Mouse (Mus musculus): ENCODE measurements around the gene Eras. TPM values are rescaled to one million over a fixed set of nuclear protein-coding genes. Genes with fewer than 3 reads are reported as not detected.
A peak's percentile ranks its signal among the peaks of the same experiment; 100 is the strongest.

Eras gene
- total RNA-seq (2017): not detected in 2 replicates

DNA sequence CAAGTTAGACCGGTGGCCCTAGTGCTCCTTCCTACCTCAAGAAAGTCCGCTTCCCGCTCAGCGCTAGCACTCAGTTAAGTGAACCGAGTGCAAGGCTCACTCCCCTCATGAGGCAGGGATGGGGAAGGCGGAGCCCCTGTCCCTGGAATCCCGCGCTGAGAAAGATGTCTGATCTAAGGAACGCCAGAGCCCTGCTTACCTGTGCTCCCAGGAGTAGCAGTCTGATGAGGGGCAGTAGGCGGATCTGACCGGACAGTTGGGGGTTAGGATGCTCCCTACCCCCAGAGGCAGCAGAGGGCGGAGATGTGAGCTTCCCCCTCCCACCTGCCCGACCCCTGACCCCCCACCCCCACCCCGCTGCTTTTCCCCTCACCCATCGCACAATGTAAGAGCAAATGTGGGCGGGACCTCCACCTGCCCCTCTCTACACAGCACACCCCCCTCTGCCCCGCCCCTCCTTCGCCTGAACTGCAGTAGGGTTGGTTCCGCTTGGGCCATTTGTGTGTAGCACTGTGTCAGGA lies at the start of gene Eras:
Gene Eras, minus strand, starts transcription at position 338 of the 521 bp plus-strand sequence.
- ATAC-seq (replicated peaks; ENCODE audit: low read depth, poor library complexity, severe bottlenecking): peak; percentile 36; the same call in 1 of the 2 replicates

GRCm38 (mm10) chrX:7977892-7978291 lies 49.5 kb upstream of the Eras start, which contains the start of gene Gata1:
Gata1 (minus strand) TSS chrX:7978071.
- ATAC-seq (replicated peaks; ENCODE audit: low read depth, poor library complexity, severe bottlenecking): no peak

- peak; percentile 89 for ATAC-seq (replicated peaks; ENCODE audit: low read depth, poor library complexity, severe bottlenecking)
These were observed 42.9 kb upstream of the Eras start for GRCm38 (mm10) chrX:7971292-7971691.

- ATAC-seq (replicated peaks; ENCODE audit: low read depth, poor library complexity, severe bottlenecking): no peak
These were observed 40.5 kb upstream of the Eras start for GRCm38 (mm10) chrX:7968899-7969298.

GRCm38 (mm10) chrX:7968226-7968625 lies 39.8 kb upstream of the Eras start:
- peak; percentile 26; the same call in 1 of the 2 replicates for ATAC-seq (replicated peaks; ENCODE audit: low read depth, poor library complexity, severe bottlenecking)

DNA sequence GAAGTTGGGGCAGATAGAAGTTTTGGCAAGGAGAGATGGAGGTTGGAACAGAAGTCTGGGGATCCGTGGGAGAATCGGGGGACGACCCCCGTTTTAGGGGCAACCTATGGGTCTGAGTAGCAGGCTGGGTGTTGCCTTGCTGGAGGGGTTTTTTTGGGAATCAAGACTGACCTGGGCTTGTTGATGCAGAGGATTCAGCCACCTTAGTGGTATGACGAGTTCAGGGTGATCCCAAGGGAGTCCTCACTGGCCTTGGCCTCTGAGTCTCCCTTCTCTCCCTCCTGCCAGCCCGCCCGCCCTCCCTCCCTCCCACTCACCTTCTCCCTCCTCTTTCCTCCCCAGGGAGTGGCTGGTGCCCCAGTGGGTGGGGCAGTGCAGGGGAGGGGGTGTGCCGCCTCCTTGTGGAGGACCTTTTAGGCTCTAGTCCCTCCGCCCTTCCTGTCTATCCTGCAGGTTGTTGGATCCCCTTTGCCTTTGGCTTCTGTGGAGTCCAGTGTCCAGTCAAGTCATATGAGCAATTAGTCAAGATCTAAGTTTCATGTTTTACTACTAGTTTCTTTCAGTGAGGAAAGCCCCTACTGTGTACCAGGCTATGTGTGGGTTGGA lies 39.3 kb upstream of the Eras start:
- peak; percentile 46 for ATAC-seq (replicated peaks; ENCODE audit: low read depth, poor library complexity, severe bottlenecking)

- ATAC-seq (replicated peaks; ENCODE audit: low read depth, poor library complexity, severe bottlenecking): no peak
These were observed 37.8 kb upstream of the Eras start for GRCm38 (mm10) chrX:7966161-7966560.

DNA sequence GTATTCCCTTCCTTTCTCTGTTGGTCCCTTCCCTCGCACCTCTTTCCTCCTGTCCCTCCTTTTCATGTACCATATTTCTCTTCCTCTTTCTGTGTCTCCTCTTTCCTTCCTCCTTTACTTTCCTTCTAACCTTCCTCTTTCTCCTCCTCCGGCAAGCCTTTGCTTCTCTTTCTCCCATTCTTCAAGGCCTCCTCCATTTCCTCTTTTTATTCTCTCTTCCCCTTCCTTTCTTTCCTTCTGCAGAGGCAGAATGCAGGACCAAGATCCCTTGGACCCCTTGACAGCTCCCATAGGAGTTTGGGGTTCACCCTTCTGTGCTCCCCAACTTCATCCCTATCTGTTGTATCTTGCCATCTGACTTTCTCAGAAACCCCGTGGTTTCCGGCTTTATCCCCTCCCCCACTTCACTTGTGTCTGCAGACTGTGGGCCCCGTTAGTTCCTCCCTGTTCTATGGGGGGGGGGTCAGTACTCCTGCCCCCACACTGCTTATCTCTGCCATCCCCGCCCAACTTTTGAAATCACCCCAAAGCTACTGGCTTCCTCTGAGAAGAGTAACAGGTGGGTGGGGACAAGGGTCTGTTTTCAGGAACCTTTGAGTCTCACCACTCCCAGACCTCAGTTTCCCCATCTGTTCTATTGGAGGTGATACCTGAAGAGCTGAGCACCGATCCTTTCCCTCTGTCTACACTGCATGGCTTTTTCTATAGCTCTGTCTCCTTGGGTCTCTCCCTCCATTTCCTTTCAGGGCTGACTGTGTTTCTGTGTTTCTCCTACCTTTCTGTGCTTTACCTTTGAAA lies 35.6 kb upstream of the Eras start:
- ATAC-seq (replicated peaks; ENCODE audit: low read depth, poor library complexity, severe bottlenecking): peak; percentile 54

DNA sequence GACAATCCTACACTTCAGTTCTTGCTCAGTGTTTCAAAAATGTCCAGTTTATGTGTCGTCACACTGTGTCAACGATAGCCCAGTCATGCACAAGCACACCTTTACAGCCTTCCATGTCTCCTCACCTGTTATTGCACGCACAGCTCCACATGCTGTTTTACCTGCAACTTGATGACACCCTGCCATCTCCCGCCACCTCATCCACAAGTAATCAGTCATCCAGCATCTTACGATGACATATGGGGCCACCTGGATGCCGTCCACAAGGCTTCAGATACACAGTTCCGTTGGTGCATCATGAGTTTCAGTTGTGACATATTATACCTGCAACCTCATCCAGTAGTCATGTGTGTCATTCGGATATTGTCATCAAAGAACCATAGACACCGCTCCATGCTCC lies 30.5 kb upstream of the Eras start:
- ATAC-seq (replicated peaks; ENCODE audit: low read depth, poor library complexity, severe bottlenecking): no peak

- no peak for ATAC-seq (replicated peaks; ENCODE audit: low read depth, poor library complexity, severe bottlenecking)
These were observed 21.7 kb upstream of the Eras start for GRCm38 (mm10) chrX:7950091-7950490.

GRCm38 (mm10) chrX:7947900-7948492 lies 19.6 kb upstream of the Eras start:
- peak; percentile 99 for ATAC-seq (replicated peaks; ENCODE audit: low read depth, poor library complexity, severe bottlenecking)

DNA sequence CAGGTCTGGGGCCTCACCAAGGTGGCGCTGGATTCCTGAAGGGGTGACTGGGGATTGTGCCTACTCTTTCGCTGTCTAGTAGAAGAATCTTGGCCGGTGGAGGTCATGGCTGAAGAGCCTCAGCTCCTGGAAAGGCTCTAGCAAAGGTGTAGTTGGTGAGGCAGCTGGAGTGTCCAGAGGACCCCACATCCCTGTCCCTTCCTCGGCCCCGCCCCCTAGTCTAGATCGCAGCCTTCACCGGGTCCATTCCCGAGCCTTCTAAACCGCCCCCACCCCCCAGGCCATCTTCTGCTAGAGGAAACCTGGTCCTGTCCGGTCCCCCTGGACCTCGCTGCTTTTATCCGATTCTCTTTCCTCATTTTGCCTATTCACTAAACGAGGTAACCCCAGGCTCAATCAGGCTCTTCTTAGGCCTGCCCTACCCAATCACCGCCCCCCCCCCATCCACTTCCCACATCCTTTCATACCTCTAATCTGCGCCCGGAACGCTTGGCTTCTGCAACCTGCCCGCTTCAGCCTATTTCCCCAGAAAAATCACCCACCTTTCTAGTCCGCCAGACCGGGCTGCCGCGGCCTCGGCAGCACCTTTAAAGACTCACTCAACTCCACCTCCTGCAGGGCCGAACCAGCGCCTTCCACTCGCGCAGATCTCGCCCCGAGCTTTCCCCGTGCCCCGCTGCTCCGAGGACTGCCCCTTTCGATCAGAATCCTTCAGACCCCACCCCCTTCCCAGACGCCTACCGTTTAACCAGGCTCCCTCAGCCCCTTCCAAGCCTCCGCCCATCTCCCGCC lies 18.9 kb upstream of the Eras start, which contains the start of gene Hdac6:
Gene Hdac6, minus strand, starts transcription at position 782 of the 792 bp plus-strand sequence.
- no peak for ATAC-seq (replicated peaks; ENCODE audit: low read depth, poor library complexity, severe bottlenecking)

GRCm38 (mm10) chrX:7945618-7946017 lies 17.2 kb upstream of the Eras start:
- no peak for ATAC-seq (replicated peaks; ENCODE audit: low read depth, poor library complexity, severe bottlenecking)

- ATAC-seq (replicated peaks; ENCODE audit: low read depth, poor library complexity, severe bottlenecking): no peak
These were observed 9.3 kb upstream of the Eras start for GRCm38 (mm10) chrX:7937667-7938066.

- ATAC-seq (replicated peaks; ENCODE audit: low read depth, poor library complexity, severe bottlenecking): peak; percentile 66; the same call in 1 of the 2 replicates
These were observed 8.5 kb upstream of the Eras start for GRCm38 (mm10) chrX:7936874-7937273.

GRCm38 (mm10) chrX:7927116-7927515 lies 1.3 kb downstream of the Eras start:
- no peak for ATAC-seq (replicated peaks; ENCODE audit: low read depth, poor library complexity, severe bottlenecking)

DNA sequence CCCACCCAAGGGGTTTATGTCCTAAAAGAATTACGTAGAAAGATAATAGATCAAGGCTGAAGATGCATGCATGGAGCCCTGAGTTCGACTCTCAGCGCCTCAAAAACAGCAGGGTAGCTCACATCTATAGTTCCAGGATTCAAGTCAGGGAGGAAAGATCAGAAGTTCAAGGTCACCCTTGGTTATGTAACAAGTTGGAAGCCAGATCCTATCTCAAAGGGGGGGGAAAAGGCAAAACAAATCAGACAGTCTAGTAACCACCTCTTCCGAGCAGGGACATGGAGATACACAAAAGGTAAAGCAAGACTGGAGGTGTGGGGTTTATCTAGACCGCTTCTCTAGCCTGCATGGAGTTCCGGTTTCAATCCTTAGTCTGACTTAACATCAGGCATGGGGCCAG lies 2.1 kb downstream of the Eras start:
- no peak for ATAC-seq (replicated peaks; ENCODE audit: low read depth, poor library complexity, severe bottlenecking)

DNA sequence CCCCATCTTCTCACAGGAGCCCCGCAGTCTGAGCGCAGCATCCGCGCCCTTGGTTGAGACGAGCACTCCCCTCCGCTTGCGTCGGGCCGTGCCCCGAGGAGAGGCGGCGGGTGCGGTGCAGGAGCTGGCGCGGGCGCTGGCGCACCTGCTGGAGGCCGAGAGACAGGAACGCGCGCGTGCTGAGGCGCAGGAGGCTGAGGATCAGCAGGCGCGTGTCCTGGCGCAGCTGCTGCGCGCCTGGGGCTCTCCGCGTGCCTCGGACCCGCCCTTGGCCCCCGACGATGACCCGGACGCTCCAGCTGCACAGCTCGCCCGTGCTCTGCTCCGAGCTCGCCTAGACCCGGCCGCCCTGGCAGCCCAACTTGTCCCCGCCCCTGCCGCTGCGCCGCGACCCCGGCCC lies 6.4 kb downstream of the Eras start:
- no peak for ATAC-seq (replicated peaks; ENCODE audit: low read depth, poor library complexity, severe bottlenecking)

GRCm38 (mm10) chrX:7919601-7920383 lies 8.6 kb downstream of the Eras start, which contains the start of gene Pcsk1n:
Pcsk1n (plus strand) TSS chrX:7919822.
- no peak for ATAC-seq (replicated peaks; ENCODE audit: low read depth, poor library complexity, severe bottlenecking)
